Mouse (Mus musculus) naive thymus-derived CD4-positive, alpha-beta T cell, adult 2 months (primary cell): ENCODE results near the gene Lsm12.

Source experiments
- DNase-seq: peaks from one replicate; pipeline ENCODE4 v3.0.0-alpha.2; 2011; ENCODE audit warnings: low read depth

Gene Lsm12

DNA sequence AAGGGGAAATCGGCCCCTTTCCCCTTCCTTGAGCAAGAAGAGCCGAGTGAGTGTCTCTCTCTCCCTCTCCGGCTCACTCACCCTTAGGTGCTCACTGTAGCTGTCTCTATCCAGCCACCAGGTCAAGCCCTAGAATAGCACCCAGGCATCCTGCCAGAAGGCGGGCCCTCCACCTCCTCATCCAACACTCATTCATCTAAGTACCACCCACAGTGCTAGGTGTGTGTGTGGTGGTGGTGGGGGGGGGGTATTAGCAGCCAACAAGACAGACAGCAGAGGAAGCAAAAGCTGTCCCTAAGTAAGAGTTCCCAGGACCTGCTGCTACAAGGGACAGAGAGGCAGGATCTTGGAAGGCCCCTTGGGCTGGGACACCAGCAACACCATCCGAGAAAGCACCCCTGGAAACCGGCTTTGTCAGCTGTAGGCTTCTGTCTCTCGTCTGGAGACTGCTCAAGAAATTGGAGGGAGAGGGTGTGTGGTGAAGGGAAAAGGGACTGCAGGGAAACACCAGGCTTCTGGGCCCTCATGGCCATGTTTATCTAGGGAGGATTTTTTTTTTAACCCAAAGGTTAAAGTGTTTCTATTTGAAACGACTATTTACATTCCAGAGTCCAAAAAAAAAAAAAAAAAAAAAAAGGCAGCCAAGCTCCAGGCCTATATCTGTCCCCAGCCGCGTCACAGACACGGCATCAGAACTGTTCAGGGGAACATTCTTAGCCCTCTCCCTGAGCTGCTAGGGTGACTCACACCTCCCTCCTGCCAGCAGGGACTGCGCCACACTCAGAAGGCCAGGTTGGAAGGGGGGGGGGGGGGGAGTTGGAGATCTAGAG is 31.2 kb upstream of the Lsm12 start:
- no peak for DNase-seq

- DNase-seq, result no peak
Observed at GRCm38 (mm10) chr11:102215511-102215910, 30.4 kb upstream of the Lsm12 start.

DNA sequence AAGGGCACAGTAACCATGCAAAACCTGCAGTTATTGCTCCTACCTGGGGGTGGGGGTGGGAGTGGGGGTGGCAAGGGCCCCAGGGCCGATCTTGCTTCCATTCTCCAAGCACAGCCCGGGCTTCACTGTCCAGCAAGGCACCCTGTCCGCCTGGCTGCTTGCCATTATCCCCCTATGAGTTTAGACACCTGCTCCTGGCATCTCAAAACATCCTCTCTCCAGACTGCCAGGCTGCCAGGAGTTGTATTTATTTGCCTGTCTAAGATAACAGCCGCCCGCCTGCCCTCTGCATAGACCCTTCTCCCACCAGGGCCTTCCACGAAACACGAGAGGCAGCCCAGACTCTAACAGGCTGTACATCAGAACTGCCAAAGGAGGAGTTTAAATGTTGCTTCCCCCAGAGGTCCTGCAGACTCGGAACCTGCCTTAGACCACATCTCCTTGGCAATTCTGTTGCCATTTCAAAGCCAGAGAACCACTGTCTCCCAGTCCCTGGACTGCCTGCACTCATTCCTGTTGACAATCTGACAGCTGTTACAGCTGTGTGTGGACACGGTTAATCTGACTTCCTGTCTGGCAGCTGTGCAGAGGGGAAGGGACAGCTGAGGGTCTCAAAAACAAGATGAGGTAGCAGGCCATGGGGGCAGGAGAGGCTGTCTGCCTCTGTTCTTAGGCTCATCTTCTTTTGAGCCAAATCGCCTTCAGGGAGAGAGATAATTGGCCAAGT is 29.5 kb upstream of the Lsm12 start:
- no peak for DNase-seq

DNA sequence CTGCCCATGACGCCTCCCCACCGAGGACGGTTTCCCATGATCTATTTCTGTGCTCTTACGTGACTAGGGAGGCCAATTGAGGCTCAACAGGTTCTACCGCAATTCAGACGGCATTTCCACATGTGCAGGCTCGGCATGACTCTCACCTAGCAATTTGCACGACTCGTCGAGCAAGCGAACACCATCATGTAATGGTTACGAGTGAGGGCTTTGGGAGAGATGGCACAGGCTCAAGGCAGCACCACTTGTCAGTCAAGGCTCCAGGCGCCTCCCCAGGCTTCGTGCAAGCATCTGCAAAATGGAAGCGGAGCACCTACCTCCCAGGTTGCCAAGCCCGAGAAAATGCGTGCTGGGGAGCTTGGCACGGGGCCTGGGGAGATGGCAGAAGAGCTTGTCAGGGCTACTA is 26.8 kb upstream of the Lsm12 start:
- DNase-seq, result no peak

DNA sequence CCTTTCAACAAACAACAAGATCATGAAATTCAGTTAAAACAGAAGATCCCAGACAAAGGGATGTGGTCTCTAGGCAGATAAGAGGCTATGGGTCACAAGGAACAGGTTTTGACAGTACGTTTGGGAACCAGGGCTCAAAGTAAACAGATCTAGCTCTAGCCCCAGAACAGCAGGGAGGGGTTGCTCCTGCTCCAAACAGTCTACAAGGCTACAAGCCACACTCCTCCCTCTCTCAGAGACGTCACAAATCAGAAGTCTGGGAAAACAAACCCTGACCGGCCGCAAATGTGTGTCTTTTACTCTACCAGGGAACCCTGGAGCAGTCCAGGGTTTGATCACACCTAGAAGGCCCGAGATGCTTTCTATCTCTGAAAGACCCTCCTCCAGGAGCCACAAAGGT is 25.9 kb upstream of the Lsm12 start:
- no peak for DNase-seq

GRCm38 (mm10) chr11:102210185-102210584 is 25.1 kb upstream of the Lsm12 start:
- DNase-seq, result no peak

DNA sequence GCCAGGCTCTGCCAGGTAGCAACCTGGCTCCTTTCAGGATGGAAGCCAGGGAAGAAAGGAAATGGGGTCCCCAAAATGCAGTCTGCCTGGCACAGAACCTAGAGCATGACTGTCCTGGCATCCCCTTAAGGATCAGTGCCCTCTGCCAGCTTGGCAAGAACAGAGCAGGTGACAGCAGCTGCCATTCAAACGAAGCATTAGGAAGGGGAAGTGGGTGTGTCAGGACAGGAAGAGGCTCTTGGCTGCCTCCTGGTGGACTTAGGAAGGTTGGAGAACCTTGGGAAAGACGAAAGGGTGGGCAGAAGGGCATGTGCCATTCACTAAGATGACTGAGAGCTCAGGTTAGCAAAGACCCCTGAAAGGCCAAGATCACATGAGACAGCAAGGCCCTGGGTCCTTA is 24.6 kb upstream of the Lsm12 start:
- peak; percentile 57 for DNase-seq

DNA sequence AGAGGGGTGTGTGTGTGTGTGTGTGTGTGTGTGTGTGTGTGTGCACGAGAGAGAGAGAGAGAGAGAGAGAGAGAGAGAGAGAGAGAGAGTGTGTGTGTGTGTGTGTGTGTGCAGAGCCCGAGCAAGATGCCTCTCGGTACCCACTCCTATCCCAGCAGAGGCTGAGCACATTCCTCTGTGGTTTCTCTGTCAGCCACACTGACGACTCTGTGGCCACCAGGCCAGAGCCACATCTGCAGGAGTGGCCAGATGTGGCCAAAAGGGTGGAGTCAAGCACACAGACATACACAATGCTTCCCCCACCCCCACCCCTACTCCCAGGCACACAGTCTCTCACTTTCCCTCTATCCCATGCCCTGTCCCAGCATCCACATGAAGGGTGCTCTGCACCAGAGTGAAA is 23.8 kb upstream of the Lsm12 start:
- no peak for DNase-seq

GRCm38 (mm10) chr11:102207825-102208777 is 23.0 kb upstream of the Lsm12 start:
- DNase-seq, result no peak

GRCm38 (mm10) chr11:102206481-102206880 is 21.4 kb upstream of the Lsm12 start:
- no peak for DNase-seq

- no peak for DNase-seq
Observed at GRCm38 (mm10) chr11:102201408-102201821, 16.3 kb upstream of the Lsm12 start.

DNA sequence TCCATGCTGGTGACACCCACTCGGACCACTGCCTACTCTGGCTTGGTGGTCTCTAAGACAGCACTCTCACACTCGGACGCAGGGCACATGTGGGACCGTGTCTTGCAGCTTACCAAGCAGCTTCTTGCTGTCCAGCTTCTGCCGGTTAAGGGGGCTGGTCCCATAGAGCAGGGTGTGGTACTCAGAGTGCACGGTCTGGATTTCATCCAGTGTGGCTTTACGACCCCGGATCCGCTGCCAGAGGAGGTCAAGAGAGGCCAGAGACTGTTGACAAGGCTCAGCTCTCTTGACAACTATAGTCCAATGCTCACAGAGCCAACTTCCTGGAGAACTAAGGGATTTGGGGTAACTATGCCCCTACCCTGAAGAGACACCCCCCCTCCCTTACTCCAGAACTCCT is 14.8 kb upstream of the Lsm12 start:
- DNase-seq, result no peak

GRCm38 (mm10) chr11:102198245-102198644 is 13.1 kb upstream of the Lsm12 start:
- no peak for DNase-seq

GRCm38 (mm10) chr11:102196018-102196797 is 11.1 kb upstream of the Lsm12 start:
- no peak for DNase-seq

DNA sequence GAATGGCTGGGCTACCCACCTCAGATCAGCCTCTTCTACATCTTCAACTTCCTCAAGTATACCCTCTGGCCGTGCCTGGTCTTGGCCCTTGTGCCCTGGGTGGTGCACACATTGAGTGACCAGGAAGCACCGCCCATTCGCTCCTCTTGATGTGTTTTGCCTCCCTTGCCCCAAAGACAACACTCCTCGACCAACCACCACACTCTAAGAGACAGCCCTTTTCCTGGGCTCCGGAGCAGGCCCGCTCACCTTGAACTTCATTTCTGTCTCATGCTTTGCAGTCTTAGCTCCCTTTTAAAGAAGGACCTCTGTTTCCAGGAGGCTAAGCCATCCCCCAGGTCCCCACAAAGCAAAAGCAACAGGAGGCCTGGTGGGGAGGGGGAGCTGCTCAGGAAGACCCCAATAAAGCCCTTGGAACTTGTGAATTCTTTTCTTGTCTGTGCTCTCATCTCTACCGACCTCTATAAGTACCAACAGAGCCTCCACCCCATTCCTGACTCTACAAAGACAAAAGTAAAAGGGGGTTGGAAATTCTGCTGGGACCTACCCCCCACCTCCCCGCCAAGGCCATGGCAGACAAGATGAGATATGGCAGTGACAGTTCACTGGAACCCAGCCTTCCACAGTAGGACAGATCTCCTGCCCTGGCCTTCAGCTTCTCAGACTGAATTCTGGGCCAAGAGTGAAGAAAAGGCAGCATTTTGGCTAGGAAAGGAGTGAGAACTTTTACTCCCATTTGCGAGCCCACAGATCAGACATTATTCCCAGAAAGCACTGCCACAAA is 8.8 kb upstream of the Lsm12 start:
- no peak for DNase-seq

DNA sequence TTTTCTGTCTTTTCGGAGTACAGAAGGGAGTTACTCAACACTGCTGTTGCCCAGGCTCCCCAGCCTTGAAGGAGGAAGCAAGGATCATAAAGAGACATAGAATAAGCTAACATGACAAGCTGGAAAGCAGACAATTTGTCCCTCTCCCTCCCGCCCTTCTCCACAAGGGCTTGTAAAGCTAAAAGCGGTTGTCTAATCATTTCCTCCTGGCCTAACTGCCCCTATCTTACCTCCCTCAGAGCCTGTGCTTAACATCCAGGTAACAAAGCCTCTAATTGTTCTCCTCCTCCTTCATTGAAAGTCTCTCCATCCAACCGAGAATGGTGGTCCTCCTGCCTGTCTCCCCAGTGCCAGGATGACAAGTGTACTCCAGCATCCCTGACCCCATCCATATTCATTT is 5.8 kb upstream of the Lsm12 start:
- no peak for DNase-seq

DNA sequence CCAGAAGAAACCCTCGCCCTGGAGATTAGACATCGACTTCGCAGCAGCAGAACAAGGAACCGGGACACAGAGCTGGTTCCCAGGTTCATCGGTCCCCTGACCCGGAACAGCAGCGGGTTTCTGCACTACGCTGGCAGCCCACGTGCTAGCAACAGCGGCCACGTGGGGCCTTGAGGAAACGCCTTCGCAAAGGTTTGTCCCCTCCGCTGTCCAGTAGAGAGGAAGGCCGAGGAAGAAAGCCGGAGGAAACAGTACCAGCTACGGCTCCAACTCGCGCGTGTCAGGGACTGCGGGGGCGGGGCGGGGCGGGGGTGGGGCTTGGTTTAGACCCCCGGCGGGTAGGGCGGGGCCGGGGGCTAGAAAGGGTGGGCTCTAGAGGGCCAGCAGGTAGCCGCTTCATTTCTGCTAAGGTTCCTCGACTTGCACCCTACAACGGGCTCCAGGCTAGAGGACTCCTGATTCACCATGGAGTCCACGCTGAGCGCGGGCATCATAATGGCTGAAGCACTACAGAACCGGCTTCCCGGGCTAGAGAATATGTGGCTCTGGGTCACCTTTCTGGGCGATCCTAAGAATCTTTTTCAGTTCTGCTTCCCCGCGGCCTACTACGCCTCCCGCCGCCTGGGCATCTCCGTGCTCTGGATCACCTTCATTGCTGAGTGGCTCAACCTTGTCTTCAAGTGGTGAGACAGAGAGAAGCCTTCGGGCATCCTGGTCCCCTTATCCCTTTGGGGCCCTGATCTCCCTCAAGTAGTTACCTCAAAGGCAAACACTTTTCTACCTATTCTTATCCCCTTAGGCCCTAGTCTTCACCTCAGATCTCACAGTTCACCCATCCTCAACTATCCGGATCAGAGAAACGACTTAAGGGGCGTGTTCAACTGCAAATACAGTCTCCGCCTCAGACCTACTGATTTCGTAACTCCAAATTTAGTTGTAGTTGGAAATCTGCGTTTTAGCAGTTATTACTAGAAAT is 4.7 kb upstream of the Lsm12 start, which contains the start of gene G6pc3:
TSS of gene G6pc3 (plus strand) at position 160 of the 976 bp plus-strand sequence.
- peak; percentile 77 for DNase-seq

GRCm38 (mm10) chr11:102188980-102189379 is 3.9 kb upstream of the Lsm12 start:
- no peak for DNase-seq

GRCm38 (mm10) chr11:102186235-102186634 is 1.1 kb upstream of the Lsm12 start:
- no peak for DNase-seq
